ENCODE assay signal across 11 mouse cellular contexts in genomic region chr6:117279786-117280411, GRCm38 (mm10).
A peak's percentile ranks its signal among the peaks of the same experiment; 100 is the strongest.
DNase-seq lines count a peak whose midpoint lies in the region; ATAC-seq lines count a peak whose summit lies in the region.
"Had no signal": no experiment of that assay in that cellular context is flagged by ENCODE, and none has a peak within 500 bp of the region (broad histone marks: within the 10 kb centered on the region; RNA-seq: fewer than 3 reads in every experiment).

No protein-coding gene starts in this region.

- peak overlapping the region; percentile 19; the same call in 1 of the 2 replicates for H3K4me2 ChIP-seq in embryonic facial prominence, embryonic 12.5 days (replicated peaks)
- H3K4me2 ChIP-seq: embryonic facial prominence, embryonic 15.5 days had no signal

- no peak overlapping the region; the same call in none of the 2 replicates for H3K4me3 ChIP-seq in heart, embryonic 10.5 days
- H3K4me3 ChIP-seq in embryonic facial prominence, embryonic 12.5 days, result no peak overlapping the region
- H3K4me3 ChIP-seq in limb, embryonic 10.5 days, result no peak overlapping the region
- H3K4me3 ChIP-seq: embryonic facial prominence, embryonic 15.5 days had no signal

- H3K27me3 ChIP-seq in heart, embryonic 10.5 days (ENCODE audit: insufficient read depth, poor library complexity, severe bottlenecking), result no peaks in the 10 kb centered on the region
- H3K27me3 ChIP-seq in embryonic facial prominence, embryonic 12.5 days, result no peaks in the 10 kb centered on the region
- no peaks in the 10 kb centered on the region for H3K27me3 ChIP-seq in limb, embryonic 10.5 days (ENCODE audit: low read depth, poor library complexity, severe bottlenecking)

- no peak overlapping the region for H3K9ac ChIP-seq in embryonic facial prominence, embryonic 12.5 days
- H3K9ac ChIP-seq: embryonic facial prominence, embryonic 15.5 days had no signal

- peak; percentile 65; the same call in 1 of the 2 replicates for ATAC-seq in embryonic facial prominence, embryonic 12.5 days (ENCODE audit: insufficient number of reproducible peaks, insufficient read depth, low FRiP score, low TSS enrichment)
- ATAC-seq: activated CD4-positive, CD25-positive, alpha-beta regulatory T cell, adult 4 months had no signal

- H3K4me1 ChIP-seq in heart, embryonic 10.5 days, result peaks cover 37% of the 10 kb centered on the region
- peaks cover 20% of the 10 kb centered on the region for H3K4me1 ChIP-seq in embryonic facial prominence, embryonic 12.5 days
- peaks cover 29% of the 10 kb centered on the region for H3K4me1 ChIP-seq in limb, embryonic 10.5 days

- H3K36me3 ChIP-seq in heart, embryonic 10.5 days, result no peaks in the 10 kb centered on the region
- no peaks in the 10 kb centered on the region for H3K36me3 ChIP-seq in embryonic facial prominence, embryonic 12.5 days
- no peaks in the 10 kb centered on the region for H3K36me3 ChIP-seq in limb, embryonic 10.5 days
- H3K36me3 ChIP-seq: embryonic facial prominence, embryonic 15.5 days had no signal

- peak overlapping the region; percentile 76 for H3K27ac ChIP-seq in heart, embryonic 10.5 days
- no peak overlapping the region for H3K27ac ChIP-seq in embryonic facial prominence, embryonic 12.5 days
- peak overlapping the region; percentile 76 for H3K27ac ChIP-seq in limb, embryonic 10.5 days
- H3K27ac ChIP-seq: embryonic facial prominence, embryonic 15.5 days had no signal

- WGBS in heart, embryonic 10.5 days, result 32% methylated on average over 14 of the region's 14 CpGs
- 18% methylated on average over 14 of the region's 14 CpGs for WGBS in embryonic facial prominence, embryonic 12.5 days
- WGBS in limb, embryonic 10.5 days, result 44% methylated on average over 14 of the region's 14 CpGs

- no peaks in the 10 kb centered on the region for H3K9me3 ChIP-seq in heart, embryonic 10.5 days
- no peaks in the 10 kb centered on the region for H3K9me3 ChIP-seq in embryonic facial prominence, embryonic 12.5 days
- H3K9me3 ChIP-seq in limb, embryonic 10.5 days (replicated peaks), result no peaks in the 10 kb centered on the region
- H3K9me3 ChIP-seq: embryonic facial prominence, embryonic 15.5 days had no signal

- intact Hi-C loops in heart, postnatal 25 days (cut with DNase I), result no loop called here

- peak; percentile 82 for DNase-seq in heart, embryonic 10.5 days (ENCODE audit: low spot score)
- DNase-seq in heart, postnatal 25 days (ENCODE audit: low spot score), result no peak
- DNase-seq in Muller cell, postnatal 12 days (ENCODE audit: inconsistent ontology term), result peak; percentile 72
- peak; percentile 50 for DNase-seq in limb, embryonic 10.5 days (ENCODE audit: low spot score)
- DNase-seq in thymus, postnatal 4 days, result no peak
- DNase-seq in liver, result no peak
- no peak for DNase-seq in kidney, postnatal 4 days
- DNase-seq: lung, postnatal 14 days had no signal

Comparison
In these comparisons a context has a peak if more than half of its experiments do, and no peak if none do; other contexts are left out.
1. DNase-seq: peak in heart, embryonic 10.5 days (single experiment), Muller cell, postnatal 12 days (single experiment) and limb, embryonic 10.5 days (single experiment); none in heart, postnatal 25 days (single experiment), thymus, postnatal 4 days (single experiment), liver (single experiment) and kidney, postnatal 4 days (0 of 2).